In the genomic region with DNA sequence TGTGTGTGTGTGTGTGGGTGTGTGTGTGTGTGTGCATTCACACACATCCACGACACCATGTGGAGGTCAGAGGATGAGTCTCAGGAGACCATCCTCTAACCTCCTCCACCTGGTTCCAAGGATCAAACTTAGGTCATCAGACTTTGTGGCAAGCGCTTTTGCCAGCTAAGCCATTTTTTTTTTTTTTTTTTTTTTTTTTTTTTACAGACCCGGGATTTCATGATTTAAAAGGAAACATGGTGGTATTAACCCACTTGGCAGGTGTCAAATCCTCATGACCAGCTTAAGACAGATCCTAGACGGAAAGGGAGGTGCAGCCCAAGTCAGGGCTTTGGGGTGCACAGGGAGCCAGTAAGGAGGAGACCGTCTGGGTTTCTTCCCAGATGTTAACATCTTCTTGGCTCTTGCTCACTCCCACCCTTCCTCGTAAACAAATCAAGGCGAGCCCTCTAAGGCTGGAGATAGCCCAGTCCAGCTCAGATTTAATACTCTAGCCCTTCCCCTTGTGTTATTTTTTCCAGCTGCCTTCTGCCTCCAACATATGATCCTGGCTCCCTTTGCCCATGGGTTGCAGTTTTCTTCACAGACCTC, we compare ENCODE assay signal across 15 mouse cellular contexts. TPM values are rescaled to one million over a fixed set of nuclear protein-coding genes. Genes with fewer than 3 reads are reported as not detected.
"Had no signal": no experiment of that assay in that cellular context is flagged by ENCODE, and none has a peak within 500 bp of the region (broad histone marks: within the 10 kb centered on the region; RNA-seq: fewer than 3 reads in every experiment).

No protein-coding gene starts in this region.

- H3K9me3 ChIP-seq: kidney, embryonic 15.5 days; liver, embryonic 13.5 days; neural tube, embryonic 13.5 days had no signal

- H3K4me3 ChIP-seq: kidney, embryonic 15.5 days; liver, embryonic 13.5 days; neural tube, embryonic 13.5 days had no signal

- H3K27ac ChIP-seq: kidney, embryonic 15.5 days; liver, embryonic 13.5 days; neural tube, embryonic 13.5 days had no signal

- H3K4me2 ChIP-seq: liver, embryonic 13.5 days; midbrain, embryonic 11.5 days had no signal

- DNase-seq: kidney, adult 8-10 months; kidney, postnatal 10 days; kidney, postnatal 36 days; liver, embryonic 13.5 days; lung, adult 2 months; lung, postnatal 14 days; lung, postnatal 4 days; thymus, adult 18-20 months; thymus, postnatal 36 days had no signal

- H3K9ac ChIP-seq: kidney, embryonic 15.5 days; liver, embryonic 13.5 days had no signal

- H3K36me3 ChIP-seq: kidney, embryonic 15.5 days; liver, embryonic 13.5 days; neural tube, embryonic 13.5 days had no signal

RNA-seq across cellular contexts. Expression of gene Syt17, which starts 4.0 kb away (rescaled TPM):
- total RNA-seq: liver, adult 2 months; megakaryocyte progenitor cell, adult 5-6 weeks; megakaryocyte-erythroid progenitor cell, adult 5-6 weeks had no signal
- polyA plus RNA-seq: liver, adult 2 months had no signal
